Mouse (Mus musculus): ENCODE results near the gene Cpne5. TPM values are rescaled to one million over a fixed set of nuclear protein-coding genes. Genes with fewer than 3 reads are reported as not detected.

Cpne5 gene
- total and polyA plus RNA-seq, 3 experiments = 0.19 to 1.0 TPM; not detected in 1

GRCm38 (mm10) chr17:29188989-29189388 lies 49.0 kb downstream of the Cpne5 start:
- Histone ChIP-seq H3K4me1 (ENCODE audit: control insufficient read depth in 1 of 2, insufficient read depth in 2 of 2, low read length in 2 of 2) (peaks cover 5 to 18% of the 10 kb centered on the region in 2 experiments), H3K9me3 (replicated peaks; ENCODE audit: insufficient read depth, low read length) (no peaks in the 10 kb centered on the region), H3K27me3 (ENCODE audit: control insufficient read depth in 1 of 2, insufficient read depth in 2 of 2, low read length in 2 of 2) (no peaks in the 10 kb centered on the region), H3K27ac (ENCODE audit: control insufficient read depth, low read depth, low read length) (no peak overlapping the region), H3K9ac (ENCODE audit: control insufficient read depth, low read depth, low read length, poor library complexity, severe bottlenecking) (no peak overlapping the region), H3K36me3 (ENCODE audit: control insufficient read depth in 1 of 2, insufficient read depth in 2 of 2, low read length in 2 of 2) (peaks cover 0 to 8% of the 10 kb centered on the region in 2 experiments; a peak in 2 of 4 replicates), H3K79me2 (ENCODE audit: control insufficient read depth, insufficient read depth, low read length, poor library complexity) (no peaks in the 10 kb centered on the region), H3K4me3 (ENCODE audit: control insufficient read depth in 1 of 2, insufficient read depth in 1 of 2, low read depth in 2 of 2, low read length in 2 of 2) (no peak overlapping the region)
- no peak for DNase-seq (ENCODE audit: low read depth, low spot score)
- no peak for TF ChIP-seq GATA1 (IDR thresholded peaks at IDR 0.05; ENCODE audit: low read depth, low read length)
- no peak for TF ChIP-seq MAZ (IDR thresholded peaks at IDR 0.05; ENCODE audit: low read depth, low read length)
- TF ChIP-seq ETS1 (IDR thresholded peaks at IDR 0.05; ENCODE audit: low read depth, low read length) = no peak
- TF ChIP-seq NELFE (IDR thresholded peaks at IDR 0.05; ENCODE audit: low read depth, low read length) = no peak
- TF ChIP-seq ZKSCAN1 (IDR thresholded peaks at IDR 0.05; ENCODE audit: low read depth, low read length) = no peak
- no peak for TF ChIP-seq CHD1 (IDR thresholded peaks at IDR 0.05; ENCODE audit: low read depth, low read length)
- no peak for TF ChIP-seq BHLHE40 (IDR thresholded peaks at IDR 0.05; ENCODE audit: borderline replicate concordance, low read depth, low read length)
- TF ChIP-seq NRF1 (IDR thresholded peaks at IDR 0.05; ENCODE audit: insufficient read depth, low read depth, low read length, poor library complexity, severe bottlenecking) = no peak
- no peak for TF ChIP-seq UBTF (IDR thresholded peaks at IDR 0.05; ENCODE audit: borderline replicate concordance, insufficient read depth, low read depth, low read length)
- no peak for TF ChIP-seq JUND (IDR thresholded peaks at IDR 0.05; ENCODE audit: low read depth, low read length)
- no peak for TF ChIP-seq USF1 (IDR thresholded peaks at IDR 0.05; ENCODE audit: low read depth, low read length)

GRCm38 (mm10) chr17:29186989-29187859 lies 50.7 kb downstream of the Cpne5 start:
- no peak for DNase-seq (ENCODE audit: low read depth, low spot score)
- H3K9me3 ChIP-seq (replicated peaks; ENCODE audit: insufficient read depth, low read length) = no peaks in the 10 kb centered on the region
- TF ChIP-seq NELFE (IDR thresholded peaks at IDR 0.05; ENCODE audit: low read depth, low read length) (no peak), RCOR1 (IDR thresholded peaks at IDR 0.05; ENCODE audit: low read depth, low read length) (no peak), TCF12 (IDR thresholded peaks at IDR 0.05; ENCODE audit: low read depth, low read length) (no peak), USF2 (IDR thresholded peaks at IDR 0.05; ENCODE audit: borderline replicate concordance in 1 of 2, insufficient read depth in 1 of 2, low read depth in 1 of 2, low read length in 2 of 2) (no peak), JUND (IDR thresholded peaks at IDR 0.05; ENCODE audit: low read depth, low read length) (no peak), POLR2AphosphoS2 (IDR thresholded peaks at IDR 0.05; ENCODE audit: low read length) (no peak), BHLHE40 (IDR thresholded peaks at IDR 0.05; ENCODE audit: borderline replicate concordance, low read depth, low read length) (no peak), E2F4 (IDR thresholded peaks at IDR 0.05; ENCODE audit: borderline replicate concordance, low read depth, low read length) (no peak), GABPA (IDR thresholded peaks at IDR 0.05; ENCODE audit: low read depth, low read length) (no peak)
- no peaks in the 10 kb centered on the region; a peak in 1 of 4 replicates for H3K36me3 ChIP-seq (ENCODE audit: control insufficient read depth in 1 of 2, insufficient read depth in 2 of 2, low read length in 2 of 2)
- no peak overlapping the region for H3K4me3 ChIP-seq (ENCODE audit: control insufficient read depth in 1 of 2, insufficient read depth in 1 of 2, low read depth in 2 of 2, low read length in 2 of 2)
- H3K27me3 ChIP-seq (ENCODE audit: control insufficient read depth in 1 of 2, insufficient read depth in 2 of 2, low read length in 2 of 2) = no peaks in the 10 kb centered on the region
- H3K9ac ChIP-seq (ENCODE audit: control insufficient read depth, low read depth, low read length, poor library complexity, severe bottlenecking) = no peak overlapping the region
- peaks cover 0 to 2% of the 10 kb centered on the region in 2 experiments; a peak in 2 of 4 replicates for H3K4me1 ChIP-seq (ENCODE audit: control insufficient read depth in 1 of 2, insufficient read depth in 2 of 2, low read length in 2 of 2)
- no peaks in the 10 kb centered on the region for H3K79me2 ChIP-seq (ENCODE audit: control insufficient read depth, insufficient read depth, low read length, poor library complexity)
- no peak overlapping the region for H3K27ac ChIP-seq (ENCODE audit: control insufficient read depth, low read depth, low read length)
